10 mouse cellular contexts compared by ENCODE assay signal in genomic region chr5:123820501-123821263, GRCm38 (mm10). TPM values are rescaled to one million over a fixed set of nuclear protein-coding genes. Genes with fewer than 3 reads are reported as not detected.
DNase-seq lines count a peak whose midpoint lies in the region; ATAC-seq and TF ChIP-seq lines count a peak whose summit lies in the region.
"Had no signal": no experiment of that assay in that cellular context is flagged by ENCODE, and none has a peak within 500 bp of the region (broad histone marks: within the 10 kb centered on the region; RNA-seq: fewer than 3 reads in every experiment).

No protein-coding gene starts in this region.

- intact Hi-C loops in heart, adult 2 months (cut with DNase I) = loop anchor here (10.0 kb wide), 1 partner anchor 174 kb away; no protein-coding TSS in a partner anchor

- no peaks in the 10 kb centered on the region for H3K4me1 ChIP-seq in heart, adult 2 months (ENCODE audit: control insufficient read depth, insufficient read depth, low read length)
- no peaks in the 10 kb centered on the region for H3K4me1 ChIP-seq in heart, embryonic 10.5 days
- no peaks in the 10 kb centered on the region for H3K4me1 ChIP-seq in lung, postnatal 0 days (ENCODE audit: insufficient read depth, low read depth, low read length)

- peak; percentile 54 to 75; a peak in 3 of 4 replicates for ATAC-seq in hematopoietic stem cell, adult 5-6 weeks (replicated peaks in 1 of 2; ENCODE audit: insufficient read depth in 1 of 2, low FRiP score in 2 of 2, low TSS enrichment in 1 of 2, low read depth in 1 of 2, poor library complexity in 2 of 2, severe bottlenecking in 2 of 2)
- peak; percentile 48 for ATAC-seq in lung, postnatal 0 days

- no peak overlapping the region for H3K4me2 ChIP-seq in lung, postnatal 0 days (replicated peaks; ENCODE audit: low read depth, low read length)

- no peaks in the 10 kb centered on the region for H3K27me3 ChIP-seq in heart, adult 2 months (ENCODE audit: control insufficient read depth, insufficient read depth, low read length)
- H3K27me3 ChIP-seq in heart, embryonic 10.5 days (ENCODE audit: insufficient read depth, poor library complexity, severe bottlenecking) = no peaks in the 10 kb centered on the region
- H3K27me3 ChIP-seq in lung, postnatal 0 days (replicated peaks; ENCODE audit: insufficient read depth, low read length) = no peaks in the 10 kb centered on the region

- DNase-seq in heart, adult 2 months = no peak
- no peak for DNase-seq in heart, embryonic 10.5 days (ENCODE audit: low spot score)
- DNase-seq in A20 (ENCODE audit: low read depth, low spot score) = peak; percentile 34
- peak; percentile 39 for DNase-seq in lung, postnatal 0 days (ENCODE audit: low spot score)
- no peak for DNase-seq in spleen, postnatal 10 days (ENCODE audit: low spot score in 2 of 2)
- DNase-seq in embryo, embryonic 9.5 days (ENCODE audit: extremely low spot score) = no peak
- no peak for DNase-seq in layer of hippocampus, adult 9-10 months (ENCODE audit: low spot score)

- TF ChIP-seq EP300 in heart, adult 2 months (IDR thresholded peaks at IDR 0.05; ENCODE audit: insufficient read depth, low read depth, low read length) = no peak
- no peak for TF ChIP-seq EP300 in lung, postnatal 0 days (IDR thresholded peaks at IDR 0.05)

- H3K27ac ChIP-seq in heart, adult 2 months = no peak overlapping the region
- H3K27ac ChIP-seq in heart, embryonic 10.5 days = no peak overlapping the region
- peak overlapping the region; percentile 9; the same call in 1 of the 2 replicates for H3K27ac ChIP-seq in lung, postnatal 0 days (ENCODE audit: low read length)

- WGBS in heart, adult 2 months = 91% methylated on average over 9 of the region's 9 CpGs
- WGBS in heart, embryonic 10.5 days = 77% methylated on average over 9 of the region's 9 CpGs
- WGBS in lung, postnatal 0 days = 78% methylated on average over 9 of the region's 9 CpGs

- no peaks in the 10 kb centered on the region for H3K9me3 ChIP-seq in heart, embryonic 10.5 days
- no peaks in the 10 kb centered on the region for H3K9me3 ChIP-seq in lung, postnatal 0 days (ENCODE audit: low read length)

- no peaks in the 10 kb centered on the region for H3K36me3 ChIP-seq in heart, adult 2 months (ENCODE audit: control insufficient read depth, insufficient read depth, low read length)
- peaks cover 65% of the 10 kb centered on the region for H3K36me3 ChIP-seq in heart, embryonic 10.5 days
- H3K36me3 ChIP-seq in lung, postnatal 0 days (ENCODE audit: insufficient read depth, low read length) = no peaks in the 10 kb centered on the region

- no peak overlapping the region for H3K4me3 ChIP-seq in heart, adult 2 months
- no peak overlapping the region for H3K4me3 ChIP-seq in heart, embryonic 10.5 days
- no peak overlapping the region for H3K4me3 ChIP-seq in lung, postnatal 0 days (ENCODE audit: low read depth, low read length)

- TF ChIP-seq POLR2A in heart, adult 2 months (IDR thresholded peaks at IDR 0.05; ENCODE audit: insufficient read depth, low read depth, low read length) = no peak

- no peak overlapping the region for H3K9ac ChIP-seq in heart, adult 2 months (ENCODE audit: low read depth, low read length)
- no peak overlapping the region for H3K9ac ChIP-seq in lung, postnatal 0 days (replicated peaks; ENCODE audit: low read depth)

- H3K79me2 ChIP-seq in heart, adult 2 months (replicated peaks; ENCODE audit: control insufficient read depth, insufficient read depth, low read length) = no peaks in the 10 kb centered on the region

- TF ChIP-seq CTCF in heart, adult 2 months (IDR thresholded peaks at IDR 0.05) = 0 out of 2 replicates have a peak, but pooled peaks have one; percentile 14
- TF ChIP-seq CTCF in lung, postnatal 0 days (IDR thresholded peaks at IDR 0.05) = peak; percentile 65

RNA-seq across cellular contexts. Expression of gene Hcar2, which starts 44.6 kb away (rescaled TPM):
- under 1 TPM in 1 of 2 experiments, not detected in 1; 0.29 TPM for total RNA-seq in heart, adult 2 months (2021)
- 0.38 and 1.8 TPM in 2 replicates for polyA plus RNA-seq in heart, adult 2 months (2012; rRNA removed)
- not detected in 2 replicates for polyA plus RNA-seq in heart, embryonic 10.5 days (2016; fragmentation: Nextera tagmentation; extraction: Ambion mirVana)
- total RNA-seq in hematopoietic stem cell, adult 5-6 weeks (2017) = 9.5 and 10.4 TPM in 2 replicates
- polyA plus RNA-seq in lung, postnatal 0 days (2015; fragmentation: Nextera tagmentation; extraction: Ambion mirVana) = 3.7 and 5.4 TPM in 2 replicates
- total RNA-seq: left cerebral cortex, postnatal 36 days had no signal
- polyA plus RNA-seq: heart, embryonic 14.5 days had no signal

RNA-seq across cellular contexts. Expression of gene Hcar1, which starts 59.1 kb away (rescaled TPM):
- under 1 TPM; 0.55 to 0.57 TPM for total RNA-seq in heart, adult 2 months (2021)
- polyA plus RNA-seq in heart, adult 2 months (2012; rRNA removed) = 2.0 and 3.0 TPM in 2 replicates
- polyA plus RNA-seq in heart, embryonic 10.5 days (2016; fragmentation: Nextera tagmentation; extraction: Ambion mirVana) = not detected in 2 replicates
- total RNA-seq in hematopoietic stem cell, adult 5-6 weeks (2017) = not detected in 2 replicates
- polyA plus RNA-seq in lung, postnatal 0 days (2015; fragmentation: Nextera tagmentation; extraction: Ambion mirVana) = 0.53 and 0.55 TPM in 2 replicates

Comparison
In these comparisons a context has a peak if more than half of its experiments do, and no peak if none do; other contexts are left out.
1. DNase-seq: peak in A20 (single experiment) and lung, postnatal 0 days (single experiment); none in heart, adult 2 months (0 of 2), heart, embryonic 10.5 days (single experiment), spleen, postnatal 10 days (0 of 2), embryo, embryonic 9.5 days (single experiment) and layer of hippocampus, adult 9-10 months (single experiment).